Comparison of ENCODE assay signal across 7 mouse cellular contexts in genomic region chr8:94874358-94874757, GRCm38 (mm10). TPM values are rescaled to one million over a fixed set of nuclear protein-coding genes. Genes with fewer than 3 reads are reported as not detected.
DNase-seq lines count a peak whose midpoint lies in the region; ATAC-seq and TF ChIP-seq lines count a peak whose summit lies in the region.

No protein-coding gene starts in this region.

- no peak for DNase-seq in Patski (ENCODE audit: low read depth, low spot score)
- peak; percentile 53 for DNase-seq in cerebellum, adult 11-12 months
- DNase-seq in heart, postnatal 4 days = peak; percentile 82
- DNase-seq in layer of hippocampus, adult 9-11 months = peak; percentile 46
- peak; percentile 85 for DNase-seq in lung, postnatal 36 days
- peak; percentile 69 for DNase-seq in spleen, adult 12 weeks (ENCODE audit: low spot score)

- no peak overlapping the region for H3K9ac ChIP-seq in forebrain, embryonic 16.5 days (replicated peaks; ENCODE audit: low read depth, low read length)

- H3K27me3 ChIP-seq in Patski = no peaks in the 10 kb centered on the region
- H3K27me3 ChIP-seq in forebrain, embryonic 16.5 days (replicated peaks; ENCODE audit: control insufficient read depth, insufficient read depth, low read length) = no peaks in the 10 kb centered on the region

- 0 out of 2 replicates have a peak overlapping the region, but pooled peaks have one; percentile 9 for H3K4me3 ChIP-seq in forebrain, embryonic 16.5 days (replicated peaks; ENCODE audit: low read length)

- H3K9me3 ChIP-seq in forebrain, embryonic 16.5 days (ENCODE audit: control insufficient read depth, low read length) = no peaks in the 10 kb centered on the region

- peaks cover 48% of the 10 kb centered on the region for H3K4me1 ChIP-seq in forebrain, embryonic 16.5 days (replicated peaks; ENCODE audit: control insufficient read depth, insufficient read depth, low read length)

- no peak overlapping the region for H3K27ac ChIP-seq in forebrain, embryonic 16.5 days (ENCODE audit: low read length)

- CTCF ChIA-PET in Patski (lab: Charles Lee) = interaction anchor here (0.7 to 5.6 kb wide), 10 partner anchors 10 to 85 kb away, joined by 3 to 41 read pairs (median 4); no protein-coding TSS in a partner anchor

- 11% methylated on average over 6 of the region's 6 CpGs for WGBS in forebrain, embryonic 16.5 days

- peak overlapping the region; percentile 94; the same call in 1 of the 2 replicates for H3K4me2 ChIP-seq in forebrain, embryonic 16.5 days (ENCODE audit: low read length)

- in situ Hi-C loops in Patski (cut with MboI; ENCODE audit: low pct_unique_long_range_greater_than_20kb) = loop anchor here (5.0 kb wide), 1 partner anchor 33 kb away; no protein-coding TSS in a partner anchor

- ATAC-seq in Patski = peak; percentile 24
- no peak for ATAC-seq in forebrain, embryonic 16.5 days

- H3K36me3 ChIP-seq in forebrain, embryonic 16.5 days (ENCODE audit: control insufficient read depth, insufficient read depth) = no peaks in the 10 kb centered on the region

- POLR2A ChIA-PET in Patski (lab: Charles Lee) = interaction anchor here (0.6 to 3.0 kb wide), 4 partner anchors 19 to 553 kb away, joined by 3 to 22 read pairs (median 8); no protein-coding TSS in a partner anchor

- no peak for TF ChIP-seq CTCF in Patski (IDR thresholded peaks at IDR 0.05)

RNA-seq across cellular contexts. Expression of gene Dok4, which starts 1.8 kb away (rescaled TPM):
- polyA plus RNA-seq in Patski (2021) = 46.4 TPM
- 75.3 and 81.4 TPM in 2 replicates for polyA plus RNA-seq in forebrain, embryonic 16.5 days (2015; fragmentation: Nextera tagmentation; extraction: Ambion mirVana)
- 10 to 100 TPM; 34.2 to 39.5 TPM for total RNA-seq in heart, postnatal 4 days (2021)

RNA-seq across cellular contexts. Expression of gene Polr2c, which starts 17.1 kb away (rescaled TPM):
- polyA plus RNA-seq in Patski (2021) = 110 TPM
- 150 and 153 TPM in 2 replicates for polyA plus RNA-seq in forebrain, embryonic 16.5 days (2015; fragmentation: Nextera tagmentation; extraction: Ambion mirVana)
- total RNA-seq in heart, postnatal 4 days (2021) = 10 to 100 TPM; 63.3 to 74.8 TPM

RNA-seq across cellular contexts. Expression of gene Ciapin1, which starts 36.2 kb away (rescaled TPM):
- 128 TPM for polyA plus RNA-seq in Patski (2021)
- 119 and 148 TPM in 2 replicates for polyA plus RNA-seq in forebrain, embryonic 16.5 days (2015; fragmentation: Nextera tagmentation; extraction: Ambion mirVana)
- 10 to 100 TPM; 84.5 to 91.1 TPM for total RNA-seq in heart, postnatal 4 days (2021)

RNA-seq across cellular contexts. Expression of gene Coq9, which starts 36.2 kb away (rescaled TPM):
- 114 TPM for polyA plus RNA-seq in Patski (2021)
- polyA plus RNA-seq in forebrain, embryonic 16.5 days (2015; fragmentation: Nextera tagmentation; extraction: Ambion mirVana) = 56.8 and 60.7 TPM in 2 replicates
- total RNA-seq in heart, postnatal 4 days (2021) = 100 to 1,000 TPM; 237 to 239 TPM

RNA-seq across cellular contexts. Expression of gene Ccdc102a, which starts 43.5 kb away (rescaled TPM):
- 39.7 TPM for polyA plus RNA-seq in Patski (2021)
- 4.6 and 5.7 TPM in 2 replicates for polyA plus RNA-seq in forebrain, embryonic 16.5 days (2015; fragmentation: Nextera tagmentation; extraction: Ambion mirVana)
- total RNA-seq in heart, postnatal 4 days (2021) = 10 to 100 TPM; 18.1 to 19.4 TPM
